Mouse (Mus musculus): ENCODE results near the gene Gps1.

Gps1 gene

DNA sequence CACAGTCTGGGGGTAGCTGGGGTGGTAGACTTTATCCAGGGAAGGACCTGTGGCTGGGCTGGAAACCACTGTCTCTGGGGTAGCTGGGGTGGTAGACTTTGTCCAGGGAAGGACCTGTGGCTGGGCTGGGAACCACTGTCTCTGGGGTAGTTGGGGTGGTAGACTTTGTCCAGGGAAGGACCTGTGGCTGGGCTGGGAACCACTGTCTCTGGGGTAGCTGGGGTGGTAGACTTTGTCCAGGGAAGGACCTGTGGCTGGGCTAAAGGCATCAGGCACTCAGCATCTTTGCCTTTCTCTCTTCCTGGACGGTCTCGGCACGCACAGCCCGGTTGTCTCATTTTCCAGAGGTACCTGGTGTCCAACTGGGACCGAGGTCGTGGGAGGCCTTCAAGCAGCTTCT is 2.7 kb upstream of the Gps1 start:
- intact Hi-C loops (cut with DNase I) = loop anchor here (10.0 kb wide), 1 partner anchor 287 kb away; the partner anchor contains the start of gene Slc25a10

DNA sequence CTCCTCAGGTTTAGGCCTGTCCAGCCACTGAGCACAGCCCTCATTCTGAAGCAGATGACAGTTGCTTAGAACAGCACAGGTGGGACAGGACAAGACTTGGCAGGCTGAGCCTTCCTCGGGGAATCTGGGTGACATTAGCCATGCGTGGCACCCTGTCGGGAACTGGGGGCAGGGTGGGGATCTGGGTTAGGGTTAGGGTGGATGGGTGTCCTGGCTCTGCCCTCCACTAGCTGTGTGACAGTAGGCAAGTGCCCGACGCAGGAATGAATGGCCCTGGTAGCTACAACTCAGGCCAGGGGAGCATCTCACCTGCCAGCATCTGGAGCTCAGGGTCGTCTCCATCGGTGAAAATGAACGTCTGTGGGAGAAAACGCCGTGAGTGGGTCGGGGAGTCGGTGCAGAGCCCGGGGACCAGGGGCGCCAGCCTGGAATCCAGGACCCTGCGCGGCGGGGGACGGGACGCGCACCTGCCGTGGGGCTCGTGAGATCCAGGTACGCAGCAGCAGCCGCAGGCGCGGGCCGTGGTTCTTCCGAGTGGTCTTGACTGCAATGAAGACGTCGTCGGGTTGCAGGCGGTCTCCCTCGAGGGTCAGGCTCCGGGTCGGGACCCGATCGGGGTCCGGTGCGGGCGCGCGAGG is 527 bp upstream of the Gps1 start:
- intact Hi-C loops (cut with DNase I) = loop anchor here (10.0 kb wide), 1 partner anchor 289 kb away; the partner anchor contains the start of gene Slc25a10

DNA sequence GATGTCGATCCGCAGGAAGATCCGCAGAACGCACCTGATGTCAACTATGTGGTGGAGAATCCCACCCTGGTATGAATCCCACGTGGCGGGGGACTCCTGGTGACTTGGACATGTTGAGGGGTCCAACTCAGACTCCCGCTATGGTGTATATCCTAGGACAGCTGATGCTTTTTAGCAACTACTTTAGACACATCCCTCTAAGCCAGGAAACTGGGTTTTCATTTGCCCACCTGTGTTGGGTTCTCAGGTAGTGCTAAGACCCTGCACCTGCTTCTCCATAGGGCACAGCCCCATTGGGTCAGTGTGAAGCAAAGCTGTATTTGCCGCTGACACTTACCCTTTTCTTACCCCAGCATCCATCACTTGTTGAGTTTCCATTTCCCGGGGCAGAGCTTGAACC is 1.1 kb downstream of the Gps1 start:
- intact Hi-C loops (cut with DNase I) = loop anchor here (10.0 kb wide), 1 partner anchor 290 kb away; the partner anchor contains the start of gene Slc25a10

DNA sequence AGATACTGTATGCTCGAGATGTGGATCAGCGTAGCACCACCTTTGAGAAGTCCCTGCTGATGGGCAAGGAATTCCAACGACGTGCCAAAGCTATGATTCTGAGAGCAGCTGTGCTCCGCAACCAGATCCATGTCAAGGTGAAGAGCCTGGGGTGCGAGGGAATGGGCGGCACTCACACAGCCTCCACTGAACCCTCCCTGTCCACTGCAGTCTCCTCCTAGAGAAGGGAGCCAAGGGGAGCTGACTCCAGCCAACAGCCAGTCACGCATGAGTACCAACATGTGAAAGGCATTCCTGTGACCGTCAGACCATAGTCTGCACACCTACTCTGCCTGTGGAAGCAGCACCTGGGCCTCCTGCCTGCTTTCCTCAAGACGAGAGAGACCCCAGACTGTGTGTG is 4.4 kb downstream of the Gps1 start:
- intact Hi-C loops (cut with DNase I) = loop anchor here (10.0 kb wide), 1 partner anchor 294 kb away; the partner anchor contains the start of gene Slc25a10

DNA sequence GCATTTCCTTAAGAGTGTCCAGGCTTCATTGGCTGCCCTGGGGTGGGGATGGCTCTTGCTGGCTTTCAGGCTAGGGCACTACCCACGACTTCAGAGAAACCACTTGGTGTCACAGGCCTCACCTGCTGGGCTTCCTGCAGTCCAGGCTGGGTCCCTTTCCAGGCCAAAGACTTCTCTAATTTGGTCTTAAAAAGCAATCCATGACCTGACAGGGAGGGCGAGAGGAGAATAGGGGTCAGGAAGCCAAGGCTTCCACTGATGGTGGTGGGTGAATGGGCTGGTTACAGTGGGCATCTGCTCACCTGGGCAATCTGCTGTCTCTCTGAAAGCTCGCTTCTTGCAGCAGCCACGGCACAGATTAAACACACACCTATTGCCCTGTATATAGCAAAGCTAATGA is 5.3 kb downstream of the Gps1 start:
- intact Hi-C loops (cut with DNase I) = loop anchor here (10.0 kb wide), 1 partner anchor 295 kb away; the partner anchor contains the start of gene Slc25a10

DNA sequence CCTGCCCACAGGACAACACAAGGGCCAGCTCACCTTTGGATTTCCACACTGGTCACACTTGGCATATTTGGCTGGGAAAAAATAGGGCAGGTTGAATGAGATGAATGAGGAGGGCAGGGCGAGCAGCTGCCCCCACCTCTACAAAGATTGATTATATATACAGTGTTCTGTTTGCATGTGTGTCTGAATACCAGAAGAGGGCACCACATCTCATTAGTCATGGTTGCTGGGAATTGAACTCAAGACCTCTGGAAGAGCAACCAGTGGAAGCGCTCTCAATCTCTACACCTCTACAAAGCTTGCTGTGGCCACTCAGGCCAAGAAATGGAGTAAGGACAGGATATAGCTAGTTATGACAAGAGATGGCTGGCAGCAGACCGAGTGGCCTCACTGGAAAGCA is 5.7 kb downstream of the Gps1 start:
- intact Hi-C loops (cut with DNase I) = loop anchor here (10.0 kb wide), 1 partner anchor 295 kb away; the partner anchor contains the start of gene Slc25a10

DNA sequence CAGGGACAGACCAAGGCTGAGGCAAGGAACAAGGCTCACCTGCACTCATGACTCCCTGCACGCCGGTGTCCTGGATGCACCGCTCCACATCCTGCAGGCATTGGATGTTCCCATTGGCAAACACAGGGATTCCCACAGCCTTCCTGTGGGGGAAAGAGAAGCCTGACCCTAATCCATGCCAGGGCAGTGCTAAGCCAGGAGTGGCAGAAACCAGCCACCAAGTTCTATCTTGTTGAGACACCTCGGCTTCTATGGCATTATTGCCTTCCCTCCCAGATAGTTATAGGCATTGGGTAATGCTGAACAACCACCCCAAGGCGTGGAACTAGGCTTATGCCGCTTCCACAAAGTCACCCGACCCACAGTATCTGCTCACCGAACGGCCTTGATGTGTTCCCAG is 8.6 kb downstream of the Gps1 start:
- intact Hi-C loops (cut with DNase I) = no loop called here

DNA sequence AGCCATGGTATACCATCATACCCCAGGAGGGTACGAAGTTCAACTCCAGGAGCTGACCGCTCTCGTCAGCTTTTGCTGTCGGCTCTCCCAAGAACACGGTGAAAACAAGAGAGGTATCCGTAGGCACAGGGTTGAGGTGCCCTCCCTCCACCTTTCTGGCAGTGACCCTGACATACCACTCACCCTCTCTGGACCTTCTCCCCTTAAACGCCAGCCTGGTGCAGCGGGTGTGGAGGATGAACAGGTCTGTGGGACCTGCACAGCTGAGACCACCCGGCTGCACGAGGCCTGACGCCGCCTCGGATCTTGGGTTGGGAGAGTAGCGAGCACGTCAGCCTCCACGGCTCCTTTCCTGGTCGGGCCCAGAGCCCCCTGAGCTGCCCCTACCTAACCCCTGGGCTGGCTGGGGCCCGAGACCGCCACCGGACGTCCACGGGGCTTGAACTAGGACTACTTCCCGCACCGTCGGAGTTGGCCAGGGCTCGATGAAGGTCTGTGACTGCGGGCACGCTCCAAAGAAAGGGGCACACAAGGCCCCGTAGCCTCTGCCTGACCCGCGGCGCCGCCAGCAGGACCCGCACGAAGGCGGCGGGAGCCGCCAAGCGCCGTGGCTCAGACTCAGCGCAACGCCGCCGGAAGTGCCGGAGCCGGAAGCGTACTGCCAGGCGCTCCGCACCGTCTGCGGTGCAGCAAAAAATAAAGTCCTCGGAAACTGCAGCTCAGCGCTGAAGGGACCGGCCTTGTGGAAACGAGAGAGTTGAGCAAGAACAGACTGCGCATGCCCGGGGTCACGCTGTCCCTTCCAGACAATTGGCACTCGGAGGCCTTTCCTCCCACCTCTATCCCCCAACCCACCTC is 11.9 kb downstream of the Gps1 start, which contains the start of gene Dus1l:
TSS of gene Dus1l (minus strand) at position 648 of the 858 bp plus-strand sequence.
- intact Hi-C loops (cut with DNase I) = no loop called here

DNA sequence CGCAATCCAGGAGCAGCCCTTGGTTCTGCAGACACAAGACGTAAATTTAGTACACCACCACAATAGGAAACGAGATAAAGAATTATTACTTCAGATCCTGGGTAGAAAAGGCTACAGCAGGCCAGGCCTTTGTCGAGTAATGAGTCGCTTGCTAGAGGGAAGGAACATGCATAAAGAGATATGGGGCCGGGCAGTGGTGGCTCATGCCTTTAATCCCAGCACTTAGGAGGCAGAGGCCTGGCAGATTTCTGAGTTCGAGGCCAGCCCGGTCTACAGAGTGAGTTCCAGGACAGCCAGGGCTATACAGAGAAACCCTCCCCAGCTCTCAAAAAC is 12.5 kb downstream of the Gps1 start:
- intact Hi-C loops (cut with DNase I) = no loop called here

DNA sequence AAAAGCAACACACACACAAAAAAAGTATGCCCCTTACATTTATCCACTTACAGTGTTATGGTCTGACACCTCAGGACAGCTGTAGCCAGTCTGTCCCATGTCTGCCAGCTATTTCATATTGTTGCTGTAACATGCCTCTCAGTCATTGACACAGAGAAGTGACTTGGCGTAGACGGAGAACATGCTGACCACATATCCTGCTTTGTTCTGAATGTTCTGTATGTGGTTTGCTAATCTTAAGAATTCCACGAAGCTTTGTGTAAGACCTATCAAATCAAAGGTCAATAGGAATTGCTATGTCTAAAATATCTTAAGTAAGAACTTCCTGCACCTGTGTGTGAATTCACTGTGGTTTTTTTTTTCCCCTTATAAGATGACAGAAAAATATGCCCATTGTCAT is 14.2 kb downstream of the Gps1 start:
- intact Hi-C loops (cut with DNase I) = no loop called here

DNA sequence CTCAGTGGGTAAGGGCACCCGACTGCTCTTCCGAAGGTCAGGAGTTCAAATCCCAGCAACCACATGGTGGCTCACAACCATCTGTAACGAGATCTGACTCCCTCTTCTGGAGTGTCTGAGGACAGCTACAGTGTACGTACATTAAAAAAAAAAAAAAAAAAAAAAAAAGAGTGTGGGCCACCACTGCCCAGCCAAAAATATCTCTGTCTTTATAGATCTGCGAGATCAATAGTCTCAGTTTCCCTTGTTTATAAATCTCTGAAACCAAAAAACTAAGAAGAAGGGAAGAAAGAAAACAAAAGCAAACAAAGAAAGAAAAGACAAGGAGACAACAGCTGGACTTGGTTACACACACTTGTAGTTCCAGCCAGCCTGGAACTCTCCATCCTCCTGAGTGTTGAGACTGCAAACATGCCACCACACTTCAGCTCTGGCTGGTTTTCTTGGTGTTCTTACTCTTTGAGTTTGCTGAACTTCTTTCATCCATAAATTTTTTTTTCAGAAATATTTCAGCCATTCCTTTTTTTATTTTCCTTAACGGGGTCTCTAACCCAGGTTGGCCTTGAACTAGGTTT is 15.3 kb downstream of the Gps1 start:
- intact Hi-C loops (cut with DNase I) = no loop called here

DNA sequence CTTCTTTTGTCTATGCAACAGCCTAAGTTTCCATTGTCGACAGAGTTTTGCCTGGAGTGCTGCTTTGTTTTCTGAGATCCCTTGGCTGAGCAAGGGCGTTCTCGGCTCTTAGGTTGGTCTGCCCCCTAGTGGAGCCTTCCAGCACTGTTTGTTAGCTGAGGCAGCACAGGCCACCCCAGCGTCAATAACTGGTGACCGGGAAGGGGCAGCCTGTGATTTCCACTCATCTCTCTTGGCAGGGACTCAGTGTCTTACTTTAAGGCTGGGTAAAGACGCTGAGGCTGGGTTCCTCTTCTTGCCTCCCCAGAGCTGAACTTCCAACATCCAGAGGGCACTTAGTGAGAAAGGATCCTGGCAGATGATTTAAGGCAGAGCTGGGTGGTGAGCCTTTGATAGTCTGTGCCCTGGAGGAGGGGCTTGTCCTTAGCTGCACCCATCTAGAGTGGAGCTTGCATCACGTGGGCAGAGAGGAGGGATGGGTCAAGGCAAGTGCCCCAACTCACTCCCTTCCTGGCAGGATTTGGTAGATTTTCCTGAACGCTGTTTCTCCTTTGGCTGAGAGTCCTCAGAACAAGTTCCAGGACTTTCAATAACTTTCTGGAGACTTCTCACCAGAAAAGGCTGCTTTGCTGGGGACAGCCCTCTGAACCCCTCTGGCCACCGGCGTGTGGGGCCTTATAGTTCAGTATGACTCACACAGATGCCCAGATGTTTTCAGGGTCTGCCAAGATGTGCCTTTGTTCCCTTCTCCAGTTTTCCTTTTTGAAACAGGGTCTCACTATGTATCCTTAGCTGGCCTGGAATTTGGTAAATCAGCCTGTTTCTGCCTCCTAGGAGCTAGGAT is 16.2 kb downstream of the Gps1 start:
- intact Hi-C loops (cut with DNase I) = no loop called here

DNA sequence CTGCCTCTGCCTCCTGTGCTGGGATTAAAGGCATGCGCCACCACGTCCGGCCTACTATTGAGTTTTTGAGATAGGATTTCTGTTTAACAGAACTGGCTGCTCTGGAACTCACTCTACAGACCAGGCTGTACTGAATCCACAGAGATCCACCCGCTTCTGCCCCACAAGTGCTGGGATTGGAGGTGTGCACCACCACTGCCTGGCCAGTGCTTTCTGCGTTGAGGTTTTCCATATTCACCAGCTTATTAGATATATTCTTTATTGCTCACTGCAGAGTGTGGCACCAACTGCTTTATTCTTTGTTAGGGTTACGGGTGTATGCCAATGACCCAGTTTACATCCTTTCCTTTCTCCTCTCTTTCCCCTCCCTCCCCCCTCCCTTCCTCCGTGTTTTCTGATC is 20.2 kb downstream of the Gps1 start:
- intact Hi-C loops (cut with DNase I) = no loop called here

DNA sequence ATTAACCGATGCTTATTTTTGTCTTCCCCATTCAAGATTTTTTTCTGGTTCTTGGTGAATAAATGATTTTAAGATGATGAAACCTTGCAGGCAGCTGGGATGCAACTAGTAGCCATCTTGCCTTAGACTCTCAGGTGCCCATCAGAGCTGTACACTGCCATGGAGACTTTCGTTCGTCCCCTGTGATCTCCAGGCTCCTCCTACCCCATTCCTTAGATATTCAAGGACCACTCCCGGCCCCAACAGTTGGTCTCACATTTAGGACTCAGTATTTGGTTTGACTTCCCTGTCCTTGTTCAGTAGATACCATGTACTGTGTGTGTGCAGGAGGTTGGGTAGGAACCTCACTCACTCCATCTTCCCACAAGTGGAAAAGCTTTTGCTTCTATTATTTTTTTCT is 20.7 kb downstream of the Gps1 start:
- intact Hi-C loops (cut with DNase I) = no loop called here

DNA sequence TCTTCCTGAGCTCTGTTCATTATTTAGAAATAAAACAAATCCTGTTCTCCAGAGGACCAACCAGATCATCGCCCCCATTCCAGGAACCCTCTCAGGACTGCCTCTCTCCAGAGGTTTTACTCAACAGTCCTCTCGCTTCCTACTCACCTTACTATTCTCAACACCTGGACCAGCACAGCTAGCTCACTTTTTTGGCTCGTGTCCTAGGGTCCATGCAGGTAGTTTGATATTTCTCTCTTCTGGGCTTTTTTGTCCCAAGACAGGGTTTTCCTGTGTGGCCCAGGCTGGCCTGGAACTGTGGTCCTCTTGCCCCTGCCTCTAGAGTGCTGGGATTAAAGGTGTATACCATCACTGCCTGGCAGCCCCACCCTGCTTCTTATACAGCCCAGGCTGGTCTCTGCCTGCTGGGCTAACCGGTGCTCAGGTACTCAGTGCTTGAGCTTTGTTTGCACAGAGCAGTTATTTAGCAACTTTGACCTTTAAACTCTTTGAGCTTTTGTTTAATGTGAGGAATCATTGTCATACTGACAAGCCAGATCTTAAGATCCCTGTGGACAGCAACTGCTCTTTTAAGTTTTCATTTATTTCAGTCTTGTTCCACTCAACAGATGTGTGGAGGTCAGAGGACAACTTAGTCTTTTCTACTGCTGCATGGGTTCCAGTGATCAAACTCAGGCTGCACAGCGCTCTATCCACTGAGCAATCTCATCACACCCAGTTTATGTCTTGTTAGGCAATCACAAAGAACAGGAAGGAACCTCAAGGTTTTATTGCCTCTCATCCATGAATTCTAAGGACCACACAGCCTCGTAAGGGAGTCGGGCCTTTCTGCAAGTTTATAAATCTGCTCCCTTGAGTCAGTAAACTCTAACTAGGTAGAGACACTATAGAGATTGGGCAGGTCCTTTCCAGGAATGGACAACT is 21.6 kb downstream of the Gps1 start:
- intact Hi-C loops (cut with DNase I) = no loop called here

DNA sequence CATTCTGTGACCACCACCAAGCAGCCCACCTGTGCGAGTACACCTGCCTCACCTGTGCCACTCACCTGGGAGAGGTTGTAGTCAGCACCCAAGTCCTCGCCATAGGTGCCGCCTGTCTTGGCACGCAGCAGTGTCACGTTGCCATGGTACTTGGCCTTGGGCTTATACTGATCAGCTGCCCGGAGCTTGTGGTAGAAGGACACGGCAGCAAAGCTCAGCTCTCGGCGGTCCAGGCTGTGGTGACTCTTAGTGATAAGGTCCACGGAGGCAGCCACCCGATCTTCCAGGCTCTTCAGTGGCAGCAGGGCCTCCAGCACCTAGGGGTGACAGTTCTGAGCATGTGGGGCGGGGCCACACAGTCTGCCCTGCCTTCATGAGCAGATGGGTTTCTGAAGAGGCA is 23.9 kb downstream of the Gps1 start:
- intact Hi-C loops (cut with DNase I) = no loop called here

DNA sequence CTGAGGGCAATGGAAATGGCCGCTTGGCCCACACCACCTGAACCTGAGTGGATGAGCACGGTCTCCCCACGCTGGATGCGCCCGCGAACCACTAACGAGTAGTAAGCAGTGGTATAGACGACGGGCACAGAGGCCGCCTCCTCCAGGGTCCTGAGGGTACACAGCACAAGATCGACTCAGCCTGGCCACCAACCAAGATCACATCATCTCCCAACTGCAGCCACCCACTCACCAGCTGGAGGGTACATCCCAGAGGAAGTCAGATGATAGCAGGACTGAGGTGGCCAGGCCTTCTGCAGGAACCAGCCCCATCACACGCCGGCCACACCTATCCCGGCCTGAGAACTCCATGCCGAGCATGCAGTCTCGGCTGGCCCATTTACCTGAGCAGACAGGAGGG is 28.0 kb downstream of the Gps1 start:
- intact Hi-C loops (cut with DNase I) = no loop called here

DNA sequence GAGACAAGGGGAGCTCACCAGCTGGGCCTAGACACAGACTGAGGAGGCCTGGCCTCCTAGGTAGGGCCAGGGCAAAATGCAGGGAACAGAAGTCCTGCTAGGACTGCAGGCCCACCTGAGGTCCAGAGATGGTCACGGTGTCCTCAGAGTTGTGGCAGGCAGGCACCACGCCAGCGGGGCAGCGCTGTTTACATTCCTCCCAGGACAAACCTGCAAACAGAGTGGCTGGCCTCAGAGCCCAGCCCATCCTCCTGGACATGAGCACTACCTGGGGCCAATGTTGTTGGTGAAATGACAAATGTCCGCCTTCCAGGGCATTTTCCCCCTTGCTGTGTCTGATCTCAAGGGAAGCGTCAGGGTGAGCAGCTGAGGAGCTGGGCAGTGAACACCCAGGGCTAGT is 33.3 kb downstream of the Gps1 start:
- intact Hi-C loops (cut with DNase I) = no loop called here

DNA sequence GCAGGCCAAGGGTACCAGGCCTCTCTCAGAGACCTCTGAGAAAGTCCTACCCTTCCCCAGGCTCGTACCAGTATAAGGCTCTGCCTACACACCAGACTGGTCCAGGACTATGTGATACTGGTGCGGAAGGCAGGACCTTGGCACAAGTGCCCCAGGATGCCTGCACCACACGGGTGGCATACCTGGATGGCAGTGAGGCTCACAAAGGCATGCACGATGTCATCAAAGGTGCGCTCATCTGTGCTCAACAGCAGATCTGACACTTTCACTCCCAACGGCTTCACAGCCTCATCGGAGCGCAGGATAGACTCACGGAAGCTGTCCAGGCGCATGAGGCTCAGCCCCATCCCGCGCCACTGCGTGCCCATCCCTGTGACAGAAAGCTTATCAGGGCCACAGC is 34.2 kb downstream of the Gps1 start:
- intact Hi-C loops (cut with DNase I) = no loop called here

DNA sequence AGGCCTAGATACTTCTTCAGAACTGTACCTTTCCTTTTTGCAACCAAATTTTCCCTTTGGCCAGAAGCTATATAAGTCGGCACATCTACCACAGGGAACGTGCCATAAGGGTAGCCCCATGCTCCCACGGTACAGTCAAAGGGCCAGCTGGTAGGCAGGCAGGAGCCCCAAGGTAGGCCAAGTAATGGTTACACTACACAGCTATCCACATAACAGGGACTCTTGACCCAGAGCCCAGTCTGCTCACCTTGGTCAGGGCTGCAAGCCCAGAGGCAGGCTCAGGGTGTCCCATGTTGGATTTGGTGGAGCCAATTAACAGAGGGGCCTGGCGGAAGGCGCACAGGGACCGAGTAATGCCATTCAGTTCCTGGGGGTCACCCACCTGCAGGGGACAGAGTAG is 35.5 kb downstream of the Gps1 start:
- intact Hi-C loops (cut with DNase I) = no loop called here
